Mouse (Mus musculus) limb, embryonic 11.5 days (tissue): ENCODE measurements at regions not wholly inside any gene's neighbourhood (a gene's known extent, or its start where the extent isn't known, plus 50 kb on each side); places are given as distances from the start of the nearest gene placed in this dataset.
"Not testable (repeated sequence)": the region's sequence is repeated elsewhere in the genome, so short reads cannot be mapped to it uniquely, and the experiment has no call there.

Experiments
- ATAC-seq: fragments of 200-750 bp; cut with Nextera tagmentation; 2 replicates; pipeline ENCODE4 v1.8.0; 2017; ENCODE audit warnings: low read depth; ENCODE audit not compliant: insufficient number of reproducible peaks, low FRiP score, low TSS enrichment
- DNase-seq: peaks from one replicate; pipeline ENCODE4 v3.0.0-alpha.2; 2015; ENCODE audit warnings: low spot score
- H3K27ac ChIP-seq: fragments of 300-500 bp; sonication (generic); replicated peaks from 2 replicates; pipeline ENCODE4 v1.5.1; 2014; ENCODE audit warnings: low read depth, mild to moderate bottlenecking, low read length
- H3K27me3 ChIP-seq: fragments of 300-500 bp; sonication (generic); 2 replicates; pipeline ENCODE4 v1.6.1; 2014; ENCODE audit warnings: mild to moderate bottlenecking, low read length, mixed read lengths; ENCODE audit not compliant: control insufficient read depth, insufficient read depth
- H3K36me3 ChIP-seq: fragments of 300-500 bp; sonication (generic); 2 replicates; pipeline ENCODE4 v1.6.1; 2014; ENCODE audit warnings: mild to moderate bottlenecking, low read length, moderate library complexity, mixed read lengths; ENCODE audit not compliant: control insufficient read depth, insufficient read depth
- H3K4me1 ChIP-seq: fragments of 300-500 bp; sonication (generic); 2 replicates; pipeline ENCODE4 v1.6.1; 2014; ENCODE audit warnings: low read length, mixed read lengths; ENCODE audit not compliant: control insufficient read depth, insufficient read depth
- H3K4me2 ChIP-seq: fragments of 300-500 bp; sonication (generic); 2 replicates; pipeline ENCODE4 v1.6.1; 2014; ENCODE audit warnings: low read depth, mild to moderate bottlenecking, moderate library complexity; ENCODE audit not compliant: severe bottlenecking
- H3K4me3 ChIP-seq: fragments of 300-500 bp; sonication (generic); 2 replicates; pipeline ENCODE4 v1.5.1; 2014; ENCODE audit warnings: low read depth, low read length
- H3K9ac ChIP-seq: fragments of 300-500 bp; sonication (generic); 2 replicates; pipeline ENCODE4 v1.6.1; 2014; ENCODE audit warnings: mild to moderate bottlenecking, low read length
- H3K9me3 ChIP-seq: fragments of 300-500 bp; sonication (generic); 2 replicates; pipeline ENCODE4 v1.6.1; 2016; ENCODE audit warnings: low read length; ENCODE audit not compliant: control insufficient read depth
- WGBS: fragments of 180-500 bp; shearing (Covaris S2); extraction: QIAGEN DNeasy Blood & Tissue Kit; methylation state at CpG from one replicate; pipeline ENCODE4 v1.1.7; 2014; 5-methylcytosine and 5-hydroxymethylcytosine counted together

DNA sequence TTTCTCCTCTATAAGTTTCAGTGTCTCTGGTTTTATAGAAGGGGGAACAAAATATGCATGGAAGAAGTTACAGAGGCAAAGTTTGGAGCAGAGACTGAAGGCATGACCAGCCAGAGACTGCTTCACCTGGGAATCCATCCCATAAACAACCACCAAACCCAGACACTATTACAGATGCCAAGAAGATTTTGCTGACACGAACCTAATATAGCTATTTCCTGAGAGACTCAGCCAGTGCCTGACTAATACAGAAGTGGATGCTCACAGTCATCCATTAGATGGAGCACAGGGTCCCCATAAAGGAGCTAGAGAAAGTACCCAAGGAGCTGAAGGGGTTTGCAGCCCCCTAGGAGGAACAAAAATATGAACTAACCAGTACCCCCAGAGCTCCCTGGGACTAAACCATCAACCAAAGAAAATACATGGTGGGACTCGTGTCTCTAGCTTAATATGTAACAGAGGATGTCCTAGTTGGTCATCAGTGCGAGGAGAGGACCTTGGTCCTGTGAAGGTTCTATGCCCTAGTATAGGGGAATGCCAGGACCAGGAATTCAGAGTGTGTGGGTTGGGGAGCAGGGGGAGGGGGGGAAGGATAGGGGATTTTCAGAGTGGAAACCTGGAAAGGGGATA lies 621.2 kb upstream of the Msl3l2 start:
- not testable (repeated sequence) for DNase-seq, H3K9ac ChIP-seq, H3K27me3 ChIP-seq, H3K9me3 ChIP-seq, ATAC-seq, H3K4me1 ChIP-seq, H3K36me3 ChIP-seq, H3K4me2 ChIP-seq, H3K4me3 ChIP-seq, H3K27ac ChIP-seq
- 79% methylated on average over 3 of the region's 3 CpGs for WGBS

DNA sequence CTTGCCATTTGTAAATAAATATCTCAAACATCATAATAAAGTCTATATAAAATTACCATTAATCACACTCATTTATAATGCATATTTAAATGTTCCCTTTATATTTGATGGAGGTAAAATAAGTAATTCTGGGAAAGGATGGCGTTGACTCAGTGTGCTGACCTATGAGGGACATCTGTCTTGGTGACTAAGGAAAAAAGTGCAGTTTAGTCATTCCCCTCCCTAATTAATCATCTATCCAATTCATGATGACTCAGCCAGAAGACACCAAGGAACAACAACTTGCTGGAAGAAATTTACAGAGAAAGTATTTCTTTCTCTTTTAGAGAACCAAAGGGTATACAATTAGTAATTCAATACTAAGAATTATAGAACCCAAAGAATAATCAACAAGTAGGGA lies 584.0 kb upstream of the Msl3l2 start:
- ATAC-seq, result no peak

DNA sequence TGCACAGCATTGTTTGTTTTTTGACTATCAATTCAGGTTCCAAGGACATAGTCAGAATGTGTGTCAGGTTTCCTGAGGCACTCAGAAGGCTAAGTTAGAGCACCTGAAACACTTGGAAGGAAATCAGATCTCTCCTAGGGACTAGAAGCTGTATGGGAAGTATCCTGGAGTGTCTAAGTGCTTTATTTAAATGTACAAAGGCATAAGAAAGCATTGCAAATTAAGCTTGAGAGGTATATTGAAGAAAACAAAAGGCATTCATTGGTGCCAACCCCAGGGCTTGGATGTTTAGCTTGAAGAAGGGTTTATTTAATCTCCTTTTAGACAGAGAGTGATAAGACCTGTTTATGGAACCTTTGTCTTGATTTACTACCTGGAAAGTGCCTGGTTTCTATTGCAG lies 569.3 kb upstream of the Msl3l2 start:
- ATAC-seq, result no peak
- H3K27ac ChIP-seq, result no peak overlapping the region
- H3K4me3 ChIP-seq, result no peak overlapping the region
- H3K9me3 ChIP-seq, result no peaks in the 10 kb centered on the region
- DNase-seq, result no peak
- no peak overlapping the region for H3K9ac ChIP-seq
- H3K27me3 ChIP-seq, result no peaks in the 10 kb centered on the region
- no peaks in the 10 kb centered on the region for H3K36me3 ChIP-seq
- H3K4me2 ChIP-seq, result no peak overlapping the region
- no peaks in the 10 kb centered on the region for H3K4me1 ChIP-seq

More for the DNA sequence above, 584.0 kb upstream of the Msl3l2 start:
- Histone ChIP-seq H3K4me2 (no peak overlapping the region), H3K27ac (no peak overlapping the region), H3K4me3 (no peak overlapping the region), H3K27me3 (no peaks in the 10 kb centered on the region), H3K4me1 (no peaks in the 10 kb centered on the region), H3K36me3 (no peaks in the 10 kb centered on the region), H3K9me3 (no peaks in the 10 kb centered on the region), H3K9ac (no peak overlapping the region)
- no peak for DNase-seq
- WGBS, result 84% methylated on average over 1 of the region's 1 CpGs

DNA sequence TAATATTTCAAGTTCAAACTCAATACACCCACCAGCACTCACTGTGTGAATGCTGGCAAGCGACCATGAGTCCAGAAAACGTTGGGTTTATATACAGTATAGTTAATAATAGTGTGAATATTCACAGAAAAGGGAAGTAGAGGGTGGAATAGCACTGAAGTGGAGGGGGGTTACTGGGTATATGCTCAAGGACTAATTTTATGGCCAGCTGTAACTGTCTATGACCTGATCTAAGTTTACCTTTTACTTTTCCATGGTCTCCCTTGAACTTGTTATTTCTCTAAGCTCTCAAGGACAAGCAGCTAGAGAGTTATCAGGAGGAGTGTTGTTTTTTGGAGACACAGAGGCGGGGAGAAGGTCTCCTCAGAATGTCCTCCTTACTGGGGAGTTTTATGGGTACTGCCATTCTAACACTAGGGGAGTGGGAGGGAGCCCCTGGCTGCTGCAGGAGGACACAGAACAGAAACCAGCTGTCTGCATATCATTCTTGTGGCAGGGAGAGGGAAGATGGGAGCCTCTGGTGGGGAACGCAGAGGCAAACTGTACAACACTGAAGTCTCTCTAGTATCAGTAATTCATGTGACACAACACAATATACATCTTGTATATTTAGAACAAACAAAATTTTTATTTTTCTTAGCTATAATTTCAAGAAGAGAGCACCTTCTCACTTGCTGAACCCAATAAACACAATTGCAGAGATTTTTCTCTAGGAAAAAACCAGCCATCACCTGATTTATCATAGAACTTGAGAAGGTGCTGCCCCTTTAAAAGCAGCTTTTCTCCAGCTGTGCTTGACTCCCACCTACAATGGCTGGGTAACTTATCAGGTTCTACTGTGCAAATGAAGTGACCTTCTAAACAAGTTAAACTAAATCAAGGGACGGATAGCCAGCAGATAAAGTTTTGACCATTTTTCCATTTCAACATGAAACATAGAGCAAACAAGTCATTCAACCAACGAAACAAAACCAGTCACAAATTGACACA lies 560.0 kb upstream of the Msl3l2 start:
- H3K9ac ChIP-seq, result no peak overlapping the region
- H3K4me1 ChIP-seq, result no peaks in the 10 kb centered on the region
- no peak overlapping the region for H3K27ac ChIP-seq
- H3K4me3 ChIP-seq, result no peak overlapping the region
- ATAC-seq (no peak), DNase-seq (no peak)
- no peaks in the 10 kb centered on the region for H3K27me3 ChIP-seq
- H3K36me3 ChIP-seq, result no peaks in the 10 kb centered on the region
- no peak overlapping the region for H3K4me2 ChIP-seq
- no peaks in the 10 kb centered on the region for H3K9me3 ChIP-seq
- 85% methylated on average over 6 of the region's 6 CpGs for WGBS

DNA sequence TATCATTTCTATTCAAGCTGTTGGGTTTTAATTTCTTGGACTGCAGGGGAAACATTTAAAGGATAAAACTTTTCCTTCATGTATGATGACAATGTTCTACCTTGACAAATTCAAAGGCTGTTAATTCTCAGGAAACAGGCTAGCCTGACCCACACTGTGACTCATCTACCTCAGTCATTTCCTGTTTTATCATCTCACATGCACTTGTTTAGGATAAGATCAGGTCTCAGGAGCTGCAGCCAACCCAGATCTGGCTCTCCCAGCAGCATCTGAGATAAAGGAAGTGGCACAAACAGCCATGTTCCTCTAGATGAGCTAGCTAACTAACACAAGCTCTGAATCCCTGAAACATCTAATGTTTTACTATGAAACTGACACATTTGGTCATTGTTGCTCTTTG lies 541.8 kb upstream of the Msl3l2 start:
- no peaks in the 10 kb centered on the region for H3K9me3 ChIP-seq
- ATAC-seq, result no peak

DNA sequence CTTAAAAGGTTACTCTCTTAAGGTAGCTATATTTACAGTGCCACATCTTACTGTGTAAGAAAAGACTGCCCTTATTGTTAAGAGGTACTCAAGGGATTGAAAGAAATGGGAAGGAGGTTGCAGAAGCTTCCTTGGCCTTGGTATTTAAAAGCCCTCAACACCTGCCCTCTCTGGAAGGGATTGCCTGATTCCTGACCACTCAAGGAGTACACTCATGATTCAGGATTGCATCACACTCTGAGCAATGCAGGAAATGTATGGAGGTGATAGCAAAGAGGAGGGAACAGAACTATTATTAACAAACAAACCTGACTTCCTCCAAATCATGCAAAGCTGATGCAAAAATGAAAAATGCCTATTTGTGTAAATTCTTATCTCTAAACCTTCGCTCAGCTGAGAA lies 534.0 kb upstream of the Msl3l2 start:
- H3K4me2 ChIP-seq, result no peak overlapping the region
- DNase-seq (no peak), ATAC-seq (no peak)
- H3K36me3 ChIP-seq, result no peaks in the 10 kb centered on the region
- H3K27me3 ChIP-seq, result no peaks in the 10 kb centered on the region
- H3K9me3 ChIP-seq, result no peaks in the 10 kb centered on the region
- H3K27ac ChIP-seq, result no peak overlapping the region
- H3K4me3 ChIP-seq, result no peak overlapping the region
- H3K4me1 ChIP-seq, result no peaks in the 10 kb centered on the region
- WGBS, result 94% methylated on average over 1 of the region's 1 CpGs
- H3K9ac ChIP-seq, result no peak overlapping the region

More for the DNA sequence above, 541.8 kb upstream of the Msl3l2 start:
- H3K4me1 ChIP-seq, result no peaks in the 10 kb centered on the region
- H3K9ac ChIP-seq, result no peak overlapping the region
- H3K27me3 ChIP-seq, result no peaks in the 10 kb centered on the region
- no peak overlapping the region for H3K4me2 ChIP-seq
- H3K27ac ChIP-seq, result no peak overlapping the region
- no peak overlapping the region for H3K4me3 ChIP-seq
- H3K36me3 ChIP-seq, result no peaks in the 10 kb centered on the region
- no peak for DNase-seq

DNA sequence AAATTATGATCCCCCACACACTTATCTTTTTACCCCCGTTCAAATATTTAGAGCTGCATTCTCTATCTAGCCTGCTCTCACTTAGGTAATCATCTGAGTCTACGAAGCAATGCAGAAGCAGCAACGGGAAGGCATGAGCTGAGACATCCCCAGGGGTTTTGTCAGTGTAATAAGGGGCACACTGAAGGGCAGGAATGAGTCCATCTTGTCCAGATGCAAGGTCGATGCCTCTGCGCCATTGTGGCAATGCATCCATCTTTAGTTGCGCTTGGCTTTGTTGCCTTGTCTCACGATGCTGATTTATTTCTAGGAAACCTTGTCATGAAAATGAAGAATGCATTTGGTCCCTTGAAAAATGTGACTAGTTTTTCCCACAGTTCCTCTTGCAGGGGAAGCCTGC lies 515.7 kb upstream of the Msl3l2 start:
- no peak overlapping the region for H3K9ac ChIP-seq
- no peak for DNase-seq

DNA sequence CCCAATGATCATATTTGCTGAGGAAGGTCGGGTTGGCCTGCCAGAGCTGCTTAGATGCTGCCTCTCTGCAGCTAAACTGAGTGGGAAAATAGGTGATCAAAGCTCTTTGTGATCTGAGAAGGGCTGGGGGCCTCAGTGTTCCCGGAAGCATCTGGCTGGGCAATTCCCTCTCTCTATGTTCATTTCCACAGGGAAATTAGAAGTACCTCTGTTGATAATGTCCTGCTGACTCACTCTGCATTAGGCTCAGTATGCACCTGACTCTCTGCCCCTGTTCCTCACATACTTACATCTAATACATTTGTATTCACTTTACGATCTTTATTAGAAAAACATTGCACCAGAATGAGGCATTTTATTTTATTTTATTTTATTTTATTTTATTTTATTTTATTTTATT lies 514.8 kb upstream of the Msl3l2 start:
- ATAC-seq (no peak), DNase-seq (no peak)
- Histone ChIP-seq H3K36me3 (no peaks in the 10 kb centered on the region), H3K4me3 (no peak overlapping the region), H3K9ac (no peak overlapping the region), H3K27me3 (no peaks in the 10 kb centered on the region), H3K4me1 (no peaks in the 10 kb centered on the region), H3K9me3 (no peaks in the 10 kb centered on the region), H3K27ac (no peak overlapping the region), H3K4me2 (no peak overlapping the region)
- WGBS, result 71% methylated on average over 3 of the region's 3 CpGs

More for the DNA sequence above, 515.7 kb upstream of the Msl3l2 start:
- 83% methylated on average over 7 of the region's 7 CpGs for WGBS
- no peak for ATAC-seq
- H3K27me3 ChIP-seq, result no peaks in the 10 kb centered on the region
- no peaks in the 10 kb centered on the region for H3K36me3 ChIP-seq
- no peak overlapping the region for H3K4me3 ChIP-seq
- no peak overlapping the region for H3K27ac ChIP-seq
- H3K4me2 ChIP-seq, result no peak overlapping the region
- H3K4me1 ChIP-seq, result no peaks in the 10 kb centered on the region
- no peaks in the 10 kb centered on the region for H3K9me3 ChIP-seq
